Mouse (Mus musculus): Measurements from ENCODE around the gene Bcas3. TPM values are rescaled to one million over a fixed set of nuclear protein-coding genes. Genes with fewer than 3 reads are reported as not detected.

Gene Bcas3
- polyA plus RNA-seq, 1 experiment from 2014 or later, result 31.5 TPM

DNA sequence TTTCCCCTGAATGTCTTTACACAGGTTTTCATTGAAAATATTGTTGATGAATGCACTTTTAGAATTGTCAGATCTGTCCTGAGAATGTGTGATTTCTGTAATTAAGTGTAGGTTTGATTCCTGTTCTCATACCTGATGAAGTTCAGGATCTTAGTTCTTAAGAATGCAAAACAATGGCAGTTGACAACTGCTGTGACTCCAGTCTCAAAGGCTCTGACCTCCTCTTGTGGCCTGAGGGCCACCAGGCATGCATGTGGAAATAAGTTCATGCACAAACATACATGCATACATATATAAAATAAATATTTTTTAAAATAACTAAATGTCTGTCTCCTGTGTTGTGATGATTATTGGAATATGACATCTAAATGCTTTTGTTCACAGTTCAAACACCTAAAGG, 246.3 kb downstream of the Bcas3 start:
- ATAC-seq (replicated peaks; ENCODE audit: low FRiP score, low read depth) (no peak), DNase-seq (ENCODE audit: low spot score) (no peak)
- H3K9me3 ChIP-seq (replicated peaks; ENCODE audit: low read length), result no peaks in the 10 kb centered on the region
- H3K4me3 ChIP-seq (replicated peaks; ENCODE audit: low read depth, low read length), result no peak overlapping the region
- H3K27me3 ChIP-seq (ENCODE audit: insufficient read depth, low read length), result no peaks in the 10 kb centered on the region
- H3K36me3 ChIP-seq (ENCODE audit: insufficient read depth, low read length), result no peaks in the 10 kb centered on the region
- no peak overlapping the region for H3K4me2 ChIP-seq (ENCODE audit: low read length)
- no peaks in the 10 kb centered on the region for H3K4me1 ChIP-seq (replicated peaks; ENCODE audit: insufficient read depth, low read length)
- H3K27ac ChIP-seq, result no peak overlapping the region
- H3K9ac ChIP-seq (ENCODE audit: low read depth, low read length), result no peak overlapping the region
- TF ChIP-seq CTCF (IDR thresholded peaks at IDR 0.05; ENCODE audit: low read depth), result no peak

DNA sequence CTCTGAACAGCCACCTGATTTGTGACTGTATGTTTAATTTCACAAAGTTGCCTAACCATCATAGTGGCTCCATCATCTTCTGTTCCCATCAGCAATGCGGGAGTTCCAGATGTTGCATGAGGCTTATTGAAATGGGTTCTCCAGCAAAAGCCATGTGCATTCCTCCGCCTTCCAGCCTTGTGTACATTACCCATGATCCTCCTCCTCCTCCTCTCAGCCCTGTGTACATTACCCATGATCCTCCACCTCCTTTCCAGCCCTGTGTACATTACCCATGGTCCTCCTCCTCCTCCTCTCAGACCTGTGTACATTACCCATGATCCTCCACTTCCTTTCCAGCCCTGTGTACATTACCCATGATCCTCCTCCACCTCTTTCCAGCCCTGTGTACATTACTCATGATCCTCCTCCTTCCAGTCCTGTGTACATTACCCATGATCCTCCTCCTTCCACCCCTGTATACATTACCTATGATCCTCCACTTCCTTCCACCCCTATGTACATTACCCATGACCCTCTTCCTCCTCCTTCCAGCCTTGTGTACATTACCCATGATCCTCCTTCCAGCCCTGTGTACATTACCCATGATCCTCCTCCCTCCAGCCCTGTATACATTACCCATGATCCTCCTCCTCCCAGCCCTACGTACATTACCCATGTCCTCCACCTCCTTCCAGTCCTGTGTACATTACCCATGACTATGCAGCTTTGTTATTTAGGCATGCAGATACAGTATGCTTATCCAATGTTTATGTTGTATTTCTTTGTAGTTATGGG, 250.8 kb downstream of the Bcas3 start:
- ATAC-seq (replicated peaks; ENCODE audit: low FRiP score, low read depth), result no peak

DNA sequence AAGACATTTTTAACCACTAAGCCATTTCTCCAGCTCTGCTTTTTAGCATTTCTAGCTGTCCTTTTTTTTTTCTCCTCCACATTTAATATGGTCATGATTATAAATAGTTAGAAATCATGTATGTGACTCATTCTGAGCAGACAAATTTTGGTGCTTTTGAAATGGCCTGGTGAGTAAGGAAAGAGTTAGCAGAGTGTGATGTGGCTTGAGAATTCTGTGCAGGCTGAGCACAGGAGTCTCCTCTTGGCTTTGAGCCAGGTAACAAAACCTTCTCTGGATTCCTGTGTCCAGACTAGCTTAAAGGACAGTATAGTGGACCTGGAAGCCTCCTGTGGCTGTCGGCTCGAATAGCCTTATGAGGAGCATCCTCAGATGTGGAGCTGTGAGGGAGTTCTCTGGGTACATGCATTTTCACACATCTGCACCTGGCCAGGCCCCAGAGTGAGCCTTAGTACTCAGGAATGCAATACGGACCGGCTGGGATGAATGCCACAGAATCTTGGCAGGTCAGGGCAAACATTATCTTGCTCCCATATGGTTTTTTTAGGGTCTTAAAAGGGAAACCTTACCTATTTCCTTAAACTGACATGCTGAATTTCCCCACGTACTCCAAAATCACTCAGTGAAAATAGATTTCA, 256.5 kb downstream of the Bcas3 start:
- no peak for DNase-seq (ENCODE audit: low spot score)
- Histone ChIP-seq H3K4me3 (replicated peaks; ENCODE audit: low read depth, low read length) (no peak overlapping the region), H3K27ac (no peak overlapping the region), H3K36me3 (ENCODE audit: insufficient read depth, low read length) (no peaks in the 10 kb centered on the region), H3K9me3 (replicated peaks; ENCODE audit: low read length) (no peaks in the 10 kb centered on the region), H3K27me3 (ENCODE audit: insufficient read depth, low read length) (no peaks in the 10 kb centered on the region), H3K4me1 (replicated peaks; ENCODE audit: insufficient read depth, low read length) (no peaks in the 10 kb centered on the region), H3K9ac (ENCODE audit: low read depth, low read length) (no peak overlapping the region), H3K4me2 (ENCODE audit: low read length) (no peak overlapping the region)
- no peak for ATAC-seq (replicated peaks; ENCODE audit: low FRiP score, low read depth)
- TF ChIP-seq CTCF (IDR thresholded peaks at IDR 0.05; ENCODE audit: low read depth), result no peak
- 56% methylated on average over 5 of the region's 5 CpGs for WGBS

More for the DNA sequence above, 250.8 kb downstream of the Bcas3 start:
- Histone ChIP-seq H3K4me3 (replicated peaks; ENCODE audit: low read depth, low read length) (no peak overlapping the region), H3K4me2 (ENCODE audit: low read length) (no peak overlapping the region), H3K4me1 (replicated peaks; ENCODE audit: insufficient read depth, low read length) (no peaks in the 10 kb centered on the region), H3K27me3 (ENCODE audit: insufficient read depth, low read length) (no peaks in the 10 kb centered on the region), H3K36me3 (ENCODE audit: insufficient read depth, low read length) (no peaks in the 10 kb centered on the region), H3K9ac (ENCODE audit: low read depth, low read length) (no peak overlapping the region), H3K9me3 (replicated peaks; ENCODE audit: low read length) (no peaks in the 10 kb centered on the region), H3K27ac (no peak overlapping the region)
- over 99% methylated on average over 3 of the region's 3 CpGs for WGBS
- TF ChIP-seq CTCF (IDR thresholded peaks at IDR 0.05; ENCODE audit: low read depth), result no peak
- DNase-seq (ENCODE audit: low spot score), result no peak

DNA sequence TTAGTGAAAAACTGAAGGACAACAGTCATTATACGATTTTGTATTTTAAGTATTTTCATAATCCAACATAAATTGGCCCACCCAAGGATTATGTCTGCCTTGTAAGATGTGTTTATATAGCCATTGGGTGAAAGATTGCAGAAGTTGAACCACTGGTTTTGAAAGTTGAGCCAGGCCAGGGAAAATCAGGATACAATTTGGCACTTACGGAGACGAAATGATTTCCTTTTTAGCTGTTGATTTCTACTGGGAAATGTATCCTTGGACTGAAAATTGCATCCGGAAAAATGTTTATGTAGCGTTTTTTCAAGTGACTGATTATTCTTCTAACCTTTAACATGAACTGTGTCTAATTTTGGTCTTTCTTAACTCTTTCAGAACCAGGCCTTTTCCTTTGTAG, 260.1 kb downstream of the Bcas3 start:
- no peaks in the 10 kb centered on the region for H3K9me3 ChIP-seq (replicated peaks; ENCODE audit: low read length)
- H3K4me1 ChIP-seq (replicated peaks; ENCODE audit: insufficient read depth, low read length), result peaks cover 3% of the 10 kb centered on the region; the same call in 1 of the 2 replicates
- H3K4me2 ChIP-seq (ENCODE audit: low read length), result no peak overlapping the region
- no peaks in the 10 kb centered on the region for H3K36me3 ChIP-seq (ENCODE audit: insufficient read depth, low read length)
- WGBS, result 32% methylated on average over 5 of the region's 5 CpGs
- peak overlapping the region; percentile 57; the same call in 1 of the 2 replicates for H3K27ac ChIP-seq
- DNase-seq (ENCODE audit: low spot score) (peak; percentile 87), ATAC-seq (replicated peaks; ENCODE audit: low FRiP score, low read depth) (no peak)
- TF ChIP-seq CTCF (IDR thresholded peaks at IDR 0.05; ENCODE audit: low read depth), result no peak
- H3K27me3 ChIP-seq (ENCODE audit: insufficient read depth, low read length), result no peaks in the 10 kb centered on the region
- H3K4me3 ChIP-seq (replicated peaks; ENCODE audit: low read depth, low read length), result no peak overlapping the region
- H3K9ac ChIP-seq (ENCODE audit: low read depth, low read length), result no peak overlapping the region

DNA sequence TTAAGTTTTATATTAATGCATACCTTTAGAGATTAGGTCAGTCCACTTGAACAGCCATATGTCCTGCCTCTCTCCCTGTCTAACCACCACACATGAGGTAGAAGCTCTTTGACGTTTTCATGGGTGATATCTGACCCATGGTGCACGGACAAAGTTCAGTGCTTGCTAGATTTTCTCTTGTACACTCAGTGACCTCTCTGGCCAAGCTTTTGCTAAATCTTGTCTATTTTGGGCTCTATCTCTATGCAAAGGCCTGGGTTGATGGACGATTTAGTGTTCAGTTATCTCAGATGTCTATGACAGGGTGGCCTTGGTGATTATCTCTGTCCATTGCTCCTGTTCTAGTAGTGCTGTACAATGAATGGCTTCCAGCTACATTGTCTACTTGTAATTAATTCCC, 260.6 kb downstream of the Bcas3 start:
- no peaks in the 10 kb centered on the region for H3K9me3 ChIP-seq (replicated peaks; ENCODE audit: low read length)
- ATAC-seq (replicated peaks; ENCODE audit: low FRiP score, low read depth) (no peak), DNase-seq (ENCODE audit: low spot score) (no peak)
- H3K4me3 ChIP-seq (replicated peaks; ENCODE audit: low read depth, low read length), result no peak overlapping the region
- H3K27me3 ChIP-seq (ENCODE audit: insufficient read depth, low read length), result no peaks in the 10 kb centered on the region
- no peak overlapping the region for H3K27ac ChIP-seq
- H3K36me3 ChIP-seq (ENCODE audit: insufficient read depth, low read length), result no peaks in the 10 kb centered on the region
- no peak overlapping the region for H3K9ac ChIP-seq (ENCODE audit: low read depth, low read length)
- 36% methylated on average over 3 of the region's 3 CpGs for WGBS
- TF ChIP-seq CTCF (IDR thresholded peaks at IDR 0.05; ENCODE audit: low read depth), result no peak
- peaks cover 3% of the 10 kb centered on the region; the same call in 1 of the 2 replicates for H3K4me1 ChIP-seq (replicated peaks; ENCODE audit: insufficient read depth, low read length)
- H3K4me2 ChIP-seq (ENCODE audit: low read length), result no peak overlapping the region

DNA sequence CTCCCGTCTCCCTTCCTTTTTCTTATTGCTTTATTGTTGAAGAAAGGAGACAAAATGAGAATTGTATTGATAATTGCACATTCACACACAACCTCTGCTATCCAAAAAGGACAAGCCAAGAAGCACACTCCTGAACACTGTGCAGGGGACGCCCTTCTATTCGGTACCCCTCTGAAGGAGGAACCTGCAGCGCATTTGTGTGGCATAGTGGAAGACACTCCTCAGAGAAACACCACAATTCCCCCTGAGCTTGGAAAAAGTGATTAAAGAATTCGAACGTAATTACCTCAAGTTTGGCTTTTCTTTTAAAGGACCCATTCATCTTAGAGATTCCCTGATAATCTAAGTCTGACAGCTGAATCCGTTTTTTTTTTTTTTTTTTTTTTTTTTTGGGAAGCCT, 261.5 kb downstream of the Bcas3 start:
- no peak for TF ChIP-seq CTCF (IDR thresholded peaks at IDR 0.05; ENCODE audit: low read depth)
- Histone ChIP-seq H3K4me3 (replicated peaks; ENCODE audit: low read depth, low read length) (no peak overlapping the region), H3K4me1 (replicated peaks; ENCODE audit: insufficient read depth, low read length) (peaks cover 6% of the 10 kb centered on the region), H3K9ac (ENCODE audit: low read depth, low read length) (no peak overlapping the region), H3K27me3 (ENCODE audit: insufficient read depth, low read length) (no peaks in the 10 kb centered on the region), H3K36me3 (ENCODE audit: insufficient read depth, low read length) (no peaks in the 10 kb centered on the region), H3K9me3 (replicated peaks; ENCODE audit: low read length) (no peaks in the 10 kb centered on the region), H3K27ac (no peak overlapping the region), H3K4me2 (ENCODE audit: low read length) (no peak overlapping the region)
- DNase-seq (ENCODE audit: low spot score) (no peak), ATAC-seq (replicated peaks; ENCODE audit: low FRiP score, low read depth) (no peak)
- WGBS, result 73% methylated on average over 7 of the region's 7 CpGs
